Mouse (Mus musculus): ENCODE measurements around the gene Sac3d1.

- TF ChIP-seq CTCF (IDR thresholded peaks at IDR 0.05; ENCODE audit: low read depth, low read length) (no peak), POLR2A (IDR thresholded peaks at IDR 0.05; ENCODE audit: insufficient read depth, low read length) (no peak), EP300 (IDR thresholded peaks at IDR 0.05; ENCODE audit: insufficient read depth, low read depth, low read length) (no peak)
Observed at GRCm38 (mm10) chr19:6073889-6074288, 44.6 kb downstream of the Sac3d1 start.
